Mouse (Mus musculus) induced T-regulatory cell, adult 2 months (primary cell): Measurements from ENCODE around the gene Mtrr.

Experiments
- DNase-seq: peaks from one replicate; pipeline ENCODE4 v3.0.0-alpha.2; 2012; ENCODE audit warnings: low read depth

Gene Mtrr

DNA sequence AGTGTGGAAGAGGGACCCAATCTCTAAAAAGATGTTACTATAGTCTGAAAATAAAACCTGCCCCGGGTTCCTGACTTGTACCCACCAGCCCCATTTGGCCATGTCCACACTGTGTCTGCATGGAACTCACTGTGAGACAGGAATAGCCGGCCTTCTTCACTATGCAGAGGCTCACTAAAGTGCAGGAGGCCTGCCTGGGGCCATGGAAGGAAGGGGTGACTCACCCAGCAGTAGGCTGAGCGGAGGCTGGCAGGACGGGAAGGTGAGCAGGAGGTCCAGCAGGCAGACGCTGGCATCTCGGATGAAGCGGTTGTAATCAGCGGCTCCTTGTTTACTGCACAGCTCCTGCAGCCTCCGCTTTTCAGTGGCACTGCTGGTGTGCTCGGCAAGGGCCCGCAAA lies 13.4 kb downstream of the Mtrr start:
- no peak for DNase-seq

DNA sequence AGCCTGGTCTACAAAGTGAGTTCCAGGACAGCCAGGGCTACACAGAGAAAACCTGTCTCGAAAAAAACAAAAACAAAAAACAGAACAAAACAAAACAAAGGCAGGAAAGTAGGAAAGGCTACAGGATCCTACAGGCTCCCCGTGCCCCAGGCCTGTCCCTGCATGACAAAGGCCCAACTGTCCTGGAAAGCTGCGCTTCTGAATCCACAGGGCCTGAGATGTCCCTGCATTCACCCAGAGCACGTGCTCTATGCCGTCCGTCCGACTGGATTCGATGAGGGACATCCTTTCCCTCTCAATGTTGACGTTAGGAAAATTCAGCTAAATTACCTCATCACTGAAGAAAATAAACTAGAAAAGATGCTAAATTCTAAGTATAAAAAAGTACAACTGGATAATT lies 13.8 kb downstream of the Mtrr start:
- DNase-seq, result no peak

DNA sequence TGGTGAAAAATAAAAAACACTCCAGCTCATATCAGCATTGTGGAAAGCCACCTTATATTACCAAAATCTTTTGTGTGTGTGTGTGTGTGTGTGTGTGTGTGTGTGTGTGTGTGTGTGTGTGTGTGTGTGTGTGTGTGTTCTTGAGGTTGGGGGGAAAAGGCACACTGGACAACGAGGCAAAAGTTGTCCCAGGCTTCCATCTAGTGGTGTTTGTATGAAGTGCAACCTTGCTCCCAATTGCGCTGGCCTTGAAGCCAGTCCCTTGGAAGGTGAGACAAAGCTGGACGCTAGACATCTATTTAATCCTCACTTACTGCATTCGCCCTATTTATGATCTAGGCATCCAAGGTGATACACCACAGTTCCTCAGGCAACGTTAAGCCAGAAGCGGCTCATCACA lies 28.6 kb downstream of the Mtrr start:
- DNase-seq, result peak; percentile 7
